Mouse (Mus musculus): Measurements from ENCODE around the gene Fam71b. TPM values are rescaled to one million over a fixed set of nuclear protein-coding genes. Genes with fewer than 3 reads are reported as not detected.

The Fam71b gene
- polyA plus RNA-seq, 1 experiment from 2014 or later: not detected

GRCm38 (mm10) chr11:46435363-46435762 lies 39.0 kb downstream of the Fam71b start:
- Histone ChIP-seq H3K4me1 (replicated peaks) (peaks cover 43% of the 10 kb centered on the region), H3K36me3 (replicated peaks) (peaks cover 10% of the 10 kb centered on the region), H3K9ac (no peak overlapping the region), H3K27ac (replicated peaks) (peak overlapping the region; percentile 83), H3K27me3 (no peaks in the 10 kb centered on the region), H3K9me3 (replicated peaks) (no peaks in the 10 kb centered on the region), H3K4me3 (replicated peaks) (peak overlapping the region; percentile 41), H3K4me2 (peak overlapping the region; percentile 62)
- ATAC-seq (ENCODE audit: insufficient read depth): peak; percentile 1; the same call in 1 of the 2 replicates

GRCm38 (mm10) chr11:46436760-46437458 lies 40.5 kb downstream of the Fam71b start, which contains the start of gene Med7:
Med7 (plus strand) TSS chr11:46436925.
- peak within 1 kb of the TSS; percentile 97 for H3K9ac ChIP-seq
- peak within 1 kb of the TSS; percentile 99 for H3K4me3 ChIP-seq (replicated peaks)
- H3K4me1 ChIP-seq (replicated peaks): peaks cover 50% of the 10 kb centered on the region
- H3K27me3 ChIP-seq: no peaks in the 10 kb centered on the region
- no peaks in the 10 kb centered on the region for H3K9me3 ChIP-seq (replicated peaks)
- WGBS (ENCODE audit: insufficient replicate concordance): under 1% methylated on average over 59 of the region's 59 CpGs
- peak within 1 kb of the TSS; percentile 75 for H3K4me2 ChIP-seq
- H3K36me3 ChIP-seq (replicated peaks): peaks cover 21% of the 10 kb centered on the region
- peak within 1 kb of the TSS; percentile 98 for H3K27ac ChIP-seq (replicated peaks)
- peak; percentile 95 for ATAC-seq (ENCODE audit: insufficient read depth)

DNA sequence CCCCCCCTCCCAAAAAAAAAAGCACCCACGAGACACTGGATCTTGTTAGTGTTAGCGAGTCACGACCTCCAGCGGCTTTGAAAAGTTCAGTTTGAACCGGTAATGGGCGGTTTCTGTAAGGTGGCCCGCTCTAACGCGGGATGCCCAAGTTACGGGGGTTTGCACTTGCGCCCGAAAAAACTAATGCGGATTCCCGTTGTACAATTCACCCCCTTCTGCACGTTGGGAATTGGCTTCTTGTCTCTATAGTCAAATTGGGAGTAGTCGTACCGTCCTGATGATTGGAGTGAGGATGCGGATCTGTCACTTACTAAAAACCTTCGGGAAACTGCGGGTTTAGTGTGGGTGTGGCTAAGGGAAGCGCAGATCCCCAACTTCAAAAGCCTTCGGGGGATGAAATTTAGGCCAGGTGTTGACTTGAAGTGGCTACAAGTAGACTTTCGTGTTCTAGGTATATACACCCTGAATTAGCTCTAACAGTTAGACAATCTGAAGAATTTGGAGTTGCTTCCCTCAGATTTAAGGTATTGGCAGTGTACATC lies 41.2 kb downstream of the Fam71b start:
- peak overlapping the region; percentile 97 for H3K9ac ChIP-seq
- peaks cover 51% of the 10 kb centered on the region for H3K4me1 ChIP-seq (replicated peaks)
- WGBS (ENCODE audit: insufficient replicate concordance): under 1% methylated on average over 23 of the region's 23 CpGs
- peak overlapping the region; percentile 99 for H3K4me3 ChIP-seq (replicated peaks)
- no peaks in the 10 kb centered on the region for H3K27me3 ChIP-seq
- ATAC-seq (ENCODE audit: insufficient read depth): peak; percentile 17
- no peaks in the 10 kb centered on the region for H3K9me3 ChIP-seq (replicated peaks)
- peak overlapping the region; percentile 98 for H3K27ac ChIP-seq (replicated peaks)
- peak overlapping the region; percentile 75 for H3K4me2 ChIP-seq
- peaks cover 26% of the 10 kb centered on the region for H3K36me3 ChIP-seq (replicated peaks)

DNA sequence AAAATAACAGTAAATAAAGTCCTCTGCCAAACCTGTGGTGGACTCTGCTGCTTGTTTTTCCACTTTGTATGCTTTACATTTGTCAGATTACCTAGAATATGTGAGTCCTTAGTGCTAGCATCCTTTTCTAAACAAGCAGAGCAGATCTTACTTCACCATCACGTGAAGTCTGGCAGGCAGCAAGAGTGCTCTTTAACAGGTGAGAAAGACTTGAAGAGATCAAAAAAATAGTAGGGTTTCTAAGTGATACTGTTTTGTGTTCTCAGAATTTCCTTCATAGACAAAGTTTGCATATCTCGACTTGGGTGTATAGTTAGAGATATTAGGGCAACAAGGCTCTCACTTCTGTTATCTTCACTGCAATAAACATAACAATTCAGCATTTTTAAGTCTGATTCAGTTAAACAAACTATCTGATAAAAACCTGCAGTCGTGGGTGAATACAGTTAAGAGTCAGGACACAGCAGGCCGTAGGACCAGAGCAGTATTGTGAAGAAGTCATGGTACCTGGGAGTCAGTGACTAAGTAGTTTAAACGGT lies 42.7 kb downstream of the Fam71b start:
- peak overlapping the region; percentile 15 for H3K4me3 ChIP-seq (replicated peaks)
- ATAC-seq (ENCODE audit: insufficient read depth): no peak
- WGBS (ENCODE audit: insufficient replicate concordance): 20% methylated on average over 5 of the region's 5 CpGs

GRCm38 (mm10) chr11:46441774-46442173 lies 45.4 kb downstream of the Fam71b start:
- Histone ChIP-seq H3K4me3 (replicated peaks) (no peak overlapping the region), H3K4me2 (peak overlapping the region; percentile 38), H3K4me1 (replicated peaks) (peaks cover 43% of the 10 kb centered on the region), H3K9me3 (replicated peaks) (no peaks in the 10 kb centered on the region), H3K36me3 (replicated peaks) (peaks cover 50% of the 10 kb centered on the region), H3K27ac (replicated peaks) (0 out of 2 replicates have a peak overlapping the region, but pooled peaks have one; percentile 45), H3K9ac (no peak overlapping the region), H3K27me3 (no peaks in the 10 kb centered on the region)
- ATAC-seq (ENCODE audit: insufficient read depth): peak; percentile 27
- 17% methylated on average over 1 of the region's 1 CpGs for WGBS (ENCODE audit: insufficient replicate concordance)

More for the DNA sequence above, 42.7 kb downstream of the Fam71b start:
- Histone ChIP-seq H3K27me3 (no peaks in the 10 kb centered on the region), H3K4me1 (replicated peaks) (peaks cover 61% of the 10 kb centered on the region), H3K36me3 (replicated peaks) (peaks cover 41% of the 10 kb centered on the region), H3K9me3 (replicated peaks) (no peaks in the 10 kb centered on the region), H3K27ac (replicated peaks) (peak overlapping the region; percentile 39; the same call in 1 of the 2 replicates), H3K4me2 (peak overlapping the region; percentile 75), H3K9ac (no peak overlapping the region)

GRCm38 (mm10) chr11:46443152-46443551 lies 46.8 kb downstream of the Fam71b start:
- peaks cover 42% of the 10 kb centered on the region for H3K4me1 ChIP-seq (replicated peaks)
- H3K27ac ChIP-seq (replicated peaks): no peak overlapping the region
- H3K4me3 ChIP-seq (replicated peaks): no peak overlapping the region
- WGBS (ENCODE audit: insufficient replicate concordance): 83% methylated on average over 1 of the region's 1 CpGs
- no peak overlapping the region for H3K9ac ChIP-seq
- H3K4me2 ChIP-seq: no peak overlapping the region
- peaks cover 50% of the 10 kb centered on the region for H3K36me3 ChIP-seq (replicated peaks)
- no peaks in the 10 kb centered on the region for H3K27me3 ChIP-seq
- no peak for ATAC-seq (ENCODE audit: insufficient read depth)
- no peaks in the 10 kb centered on the region for H3K9me3 ChIP-seq (replicated peaks)

DNA sequence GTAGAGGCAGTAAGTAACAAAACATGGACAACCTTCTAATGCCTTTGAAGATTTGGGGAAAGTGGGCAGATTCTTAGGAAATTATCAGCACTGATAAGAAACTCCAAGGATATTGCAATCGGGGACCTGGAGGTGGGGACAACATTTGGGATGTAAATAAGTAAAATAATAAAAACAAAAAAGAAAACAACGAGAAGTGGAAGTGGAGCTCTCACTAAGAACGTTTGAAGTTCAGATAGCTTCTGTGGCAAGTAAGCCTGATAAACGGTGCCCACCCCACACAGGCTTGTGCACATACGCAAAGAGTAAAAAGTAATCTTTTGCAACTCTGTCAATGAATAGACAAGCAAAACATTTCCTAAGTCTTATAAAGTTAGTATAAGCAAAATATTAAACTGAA lies 47.6 kb downstream of the Fam71b start:
- 72% methylated on average over 5 of the region's 5 CpGs for WGBS (ENCODE audit: insufficient replicate concordance)
- H3K27ac ChIP-seq (replicated peaks): no peak overlapping the region
- H3K9ac ChIP-seq: no peak overlapping the region
- peaks cover 50% of the 10 kb centered on the region for H3K36me3 ChIP-seq (replicated peaks)
- no peak for ATAC-seq (ENCODE audit: insufficient read depth)
- H3K9me3 ChIP-seq (replicated peaks): no peaks in the 10 kb centered on the region
- peaks cover 35% of the 10 kb centered on the region for H3K4me1 ChIP-seq (replicated peaks)
- H3K4me3 ChIP-seq (replicated peaks): no peak overlapping the region
- H3K27me3 ChIP-seq: no peaks in the 10 kb centered on the region
- no peak overlapping the region for H3K4me2 ChIP-seq

GRCm38 (mm10) chr11:46446150-46446549 lies 49.8 kb downstream of the Fam71b start:
- 75% methylated on average over 6 of the region's 6 CpGs for WGBS (ENCODE audit: insufficient replicate concordance)
- ATAC-seq (ENCODE audit: insufficient read depth): no peak
- peaks cover 17% of the 10 kb centered on the region for H3K4me1 ChIP-seq (replicated peaks)

GRCm38 (mm10) chr11:46447644-46448484 lies 51.5 kb downstream of the Fam71b start:
- peaks cover 12% of the 10 kb centered on the region; the same call in 1 of the 2 replicates for H3K4me1 ChIP-seq (replicated peaks)
- H3K9ac ChIP-seq: no peak overlapping the region
- no peaks in the 10 kb centered on the region for H3K27me3 ChIP-seq
- peaks cover 20% of the 10 kb centered on the region for H3K36me3 ChIP-seq (replicated peaks)
- H3K27ac ChIP-seq (replicated peaks): no peak overlapping the region
- H3K4me3 ChIP-seq (replicated peaks): no peak overlapping the region
- no peaks in the 10 kb centered on the region for H3K9me3 ChIP-seq (replicated peaks)
- H3K4me2 ChIP-seq: no peak overlapping the region
- 27% methylated on average over 13 of the region's 13 CpGs for WGBS (ENCODE audit: insufficient replicate concordance)
- no peak for ATAC-seq (ENCODE audit: insufficient read depth)

More at GRCm38 (mm10) chr11:46446150-46446549, 49.8 kb downstream of the Fam71b start:
- H3K4me2 ChIP-seq: no peak overlapping the region
- H3K27ac ChIP-seq (replicated peaks): no peak overlapping the region
- H3K4me3 ChIP-seq (replicated peaks): no peak overlapping the region
- no peaks in the 10 kb centered on the region for H3K27me3 ChIP-seq
- H3K36me3 ChIP-seq (replicated peaks): peaks cover 33% of the 10 kb centered on the region
- no peaks in the 10 kb centered on the region for H3K9me3 ChIP-seq (replicated peaks)
- no peak overlapping the region for H3K9ac ChIP-seq

DNA sequence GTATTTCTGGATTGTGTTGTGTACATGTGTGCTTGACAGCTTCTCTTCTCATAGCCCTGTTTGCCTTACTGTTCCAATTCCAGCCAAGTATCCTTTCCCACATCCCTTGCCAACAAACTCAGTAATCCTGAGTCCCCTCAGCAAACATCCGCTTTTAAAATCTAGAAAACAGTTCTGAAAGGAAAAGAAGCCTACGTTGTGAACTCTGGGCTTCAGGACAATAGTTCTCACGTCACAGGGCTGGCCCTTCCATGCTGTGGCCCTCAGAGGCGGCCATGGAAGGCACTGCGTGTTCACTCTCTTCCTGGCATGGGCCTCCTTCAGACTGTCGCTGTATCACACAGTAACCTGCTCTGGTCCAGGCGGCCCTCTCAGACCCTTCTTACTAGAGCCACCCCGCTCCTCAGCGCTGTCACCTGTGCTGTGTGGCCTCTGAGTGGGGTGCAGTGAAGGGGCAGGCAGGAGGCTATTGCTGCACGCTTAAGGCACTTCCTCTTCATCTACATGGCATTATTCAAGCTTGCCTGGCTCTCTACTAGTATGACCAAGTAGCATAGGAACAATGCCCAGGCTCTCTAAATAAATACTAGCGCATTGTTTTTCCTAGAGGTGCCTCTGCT lies 53.2 kb downstream of the Fam71b start:
- ATAC-seq (ENCODE audit: insufficient read depth): no peak
- no peak overlapping the region for H3K9ac ChIP-seq
- 63% methylated on average over 11 of the region's 11 CpGs for WGBS (ENCODE audit: insufficient replicate concordance)
- H3K27ac ChIP-seq (replicated peaks): no peak overlapping the region
- no peak overlapping the region for H3K4me3 ChIP-seq (replicated peaks)
- peaks cover 9% of the 10 kb centered on the region for H3K4me1 ChIP-seq (replicated peaks)
- peaks cover 8% of the 10 kb centered on the region for H3K36me3 ChIP-seq (replicated peaks)
- H3K4me2 ChIP-seq: no peak overlapping the region
- no peaks in the 10 kb centered on the region for H3K27me3 ChIP-seq
- no peaks in the 10 kb centered on the region for H3K9me3 ChIP-seq (replicated peaks)
